Comparison of ENCODE assay signal across 9 mouse cellular contexts in the genomic region with DNA sequence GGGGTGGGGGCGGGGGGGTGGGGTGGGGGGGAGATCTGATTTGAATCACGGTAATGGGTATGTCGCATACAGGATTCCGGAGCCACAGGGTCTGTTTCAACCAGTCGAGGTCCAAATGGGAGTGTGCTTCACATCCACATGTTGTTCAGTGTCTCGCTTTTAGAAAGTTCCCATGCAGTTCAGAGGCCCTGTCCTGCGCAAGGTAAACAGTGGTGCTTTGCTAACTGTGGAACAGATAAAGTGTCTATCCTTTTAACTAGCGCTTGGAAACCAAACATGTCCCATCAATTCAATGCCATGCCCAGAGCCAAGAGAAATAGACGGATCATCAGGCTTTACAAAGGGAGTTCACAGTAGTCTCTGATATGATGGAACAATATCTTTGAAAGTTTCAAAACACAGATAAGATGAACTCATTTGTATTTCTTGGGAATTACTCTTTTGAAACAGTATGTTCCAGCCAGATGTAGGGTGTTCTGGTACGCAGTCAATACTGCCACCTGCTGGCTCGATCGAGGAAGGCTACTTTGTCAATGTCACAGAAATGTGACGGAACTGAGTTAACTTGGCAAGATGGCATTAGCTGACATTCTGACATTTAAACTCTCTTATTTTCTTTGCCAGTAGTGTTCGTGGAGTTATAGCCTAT.
DNase-seq lines count a peak whose midpoint lies in the region; ATAC-seq and TF ChIP-seq lines count a peak whose summit lies in the region.
"Had no signal": no experiment of that assay in that cellular context is flagged by ENCODE, and none has a peak within 500 bp of the region (broad histone marks: within the 10 kb centered on the region; RNA-seq: fewer than 3 reads in every experiment).

No protein-coding gene starts in this region.

- H3K9ac ChIP-seq in intestine, postnatal 0 days (ENCODE audit: low read depth, low read length) = no peak overlapping the region
- H3K9ac ChIP-seq in neural tube, embryonic 11.5 days (ENCODE audit: low read length) = no peak overlapping the region
- H3K9ac ChIP-seq: embryonic facial prominence, embryonic 13.5 days had no signal

- TF ChIP-seq CTCF in cortical plate, adult 2 months (IDR thresholded peaks at IDR 0.05; ENCODE audit: extremely low read depth, insufficient read depth, low read length) = peak; percentile 97
- TF ChIP-seq CTCF in intestine, postnatal 0 days (IDR thresholded peaks at IDR 0.05; ENCODE audit: low read depth) = peak; percentile 97

- ATAC-seq in intestine, postnatal 0 days = 0 out of 2 replicates have a peak, but pooled peaks have one; percentile 41
- ATAC-seq in neural tube, embryonic 11.5 days (ENCODE audit: insufficient read depth, low FRiP score, low TSS enrichment) = no peak

- no peak overlapping the region for H3K4me3 ChIP-seq in cortical plate, adult 2 months (ENCODE audit: insufficient read depth, low read length)
- H3K4me3 ChIP-seq in intestine, postnatal 0 days (ENCODE audit: low read depth, low read length) = no peak overlapping the region
- H3K4me3 ChIP-seq in neural tube, embryonic 11.5 days (ENCODE audit: low read depth, low read length) = no peak overlapping the region
- H3K4me3 ChIP-seq: embryonic facial prominence, embryonic 13.5 days had no signal

- no peak overlapping the region for H3K27ac ChIP-seq in cortical plate, adult 2 months (ENCODE audit: insufficient read depth, low read length)
- H3K27ac ChIP-seq in intestine, postnatal 0 days (ENCODE audit: low read depth, low read length) = no peak overlapping the region
- H3K27ac ChIP-seq in neural tube, embryonic 11.5 days (ENCODE audit: low read depth, low read length) = no peak overlapping the region
- H3K27ac ChIP-seq: embryonic facial prominence, embryonic 13.5 days had no signal

- H3K9me3 ChIP-seq in intestine, postnatal 0 days (ENCODE audit: control insufficient read depth) = no peaks in the 10 kb centered on the region
- no peaks in the 10 kb centered on the region for H3K9me3 ChIP-seq in neural tube, embryonic 11.5 days (ENCODE audit: control insufficient read depth, low read length)
- H3K9me3 ChIP-seq: embryonic facial prominence, embryonic 13.5 days had no signal

- no peak for TF ChIP-seq POLR2A in cortical plate, adult 2 months (IDR thresholded peaks at IDR 0.05; ENCODE audit: extremely low read depth, insufficient read depth, low read length)

- H3K27me3 ChIP-seq in intestine, postnatal 0 days (replicated peaks; ENCODE audit: control insufficient read depth, insufficient read depth, low read length) = no peaks in the 10 kb centered on the region
- H3K27me3 ChIP-seq in neural tube, embryonic 11.5 days (ENCODE audit: control insufficient read depth, insufficient read depth, low read length) = no peaks in the 10 kb centered on the region
- H3K27me3 ChIP-seq: embryonic facial prominence, embryonic 13.5 days had no signal

- no peak overlapping the region for H3K4me2 ChIP-seq in intestine, postnatal 0 days (replicated peaks; ENCODE audit: low read depth)
- no peak overlapping the region for H3K4me2 ChIP-seq in neural tube, embryonic 11.5 days (ENCODE audit: low read depth)
- H3K4me2 ChIP-seq: embryonic facial prominence, embryonic 13.5 days had no signal

- DNase-seq in 3T3-L1 (ENCODE audit: low read depth, low spot score) = peak; percentile 81
- DNase-seq in T-cell, adult 2 months (ENCODE audit: low spot score) = peak; percentile 15
- DNase-seq in gastrocnemius, postnatal 4 days (ENCODE audit: low spot score in 2 of 2) = peak; percentile 40 to 63
- peak; percentile 61 for DNase-seq in left cerebral cortex, postnatal 4 days
- DNase-seq in neural tube, embryonic 11.5 days (ENCODE audit: low spot score) = peak; percentile 56
- DNase-seq in testis, postnatal 10 days (ENCODE audit: low spot score) = peak; percentile 85

- H3K36me3 ChIP-seq in intestine, postnatal 0 days (ENCODE audit: control insufficient read depth, insufficient read depth) = no peaks in the 10 kb centered on the region
- no peaks in the 10 kb centered on the region for H3K36me3 ChIP-seq in neural tube, embryonic 11.5 days (ENCODE audit: control insufficient read depth, insufficient read depth, low read length)
- H3K36me3 ChIP-seq: embryonic facial prominence, embryonic 13.5 days had no signal

- intact Hi-C loops in left cerebral cortex, postnatal 4 days (cut with DNase I) = loop anchor here (5.0 to 10.0 kb wide), 2 partner anchors 187 to 609 kb away; no protein-coding TSS in a partner anchor

- 37% methylated on average over 14 of the region's 14 CpGs for WGBS in intestine, postnatal 0 days
- WGBS in neural tube, embryonic 11.5 days = 51% methylated on average over 14 of the region's 14 CpGs

- no peaks in the 10 kb centered on the region for H3K4me1 ChIP-seq in cortical plate, adult 2 months (ENCODE audit: control insufficient read depth, insufficient read depth, low read length)
- H3K4me1 ChIP-seq in intestine, postnatal 0 days (replicated peaks; ENCODE audit: control insufficient read depth, insufficient read depth, low read length) = no peaks in the 10 kb centered on the region
- H3K4me1 ChIP-seq in neural tube, embryonic 11.5 days (ENCODE audit: control insufficient read depth, insufficient read depth, low read length) = no peaks in the 10 kb centered on the region
- H3K4me1 ChIP-seq: embryonic facial prominence, embryonic 13.5 days had no signal

Comparison
In these comparisons a context has a peak if more than half of its experiments do, and no peak if none do; other contexts are left out.
1. DNase-seq: peak in every context shown above with its lines; median percentile 85 in testis, postnatal 10 days; 81 in 3T3-L1; 61 in left cerebral cortex, postnatal 4 days; 56 in neural tube, embryonic 11.5 days; 52 in gastrocnemius, postnatal 4 days; 15 in T-cell, adult 2 months.